Mouse (Mus musculus) liver, adult 2 months (tissue): ENCODE data around the gene Brsk2.

Source experiments
- CTCF ChIP-seq: fragments of 200-500 bp; IDR thresholded peaks from 2 replicates; pipeline ENCODE4 v1.5.1; 2011; ENCODE audit warnings: low read depth, low read length, control low read depth
- POLR2A ChIP-seq: fragments of 200-500 bp; IDR thresholded peaks from 2 replicates; pipeline ENCODE4 v1.6.1; 2011; ENCODE audit warnings: low read length, control low read depth; ENCODE audit not compliant: insufficient read depth; ENCODE audit errors: extremely low read depth

DNA sequence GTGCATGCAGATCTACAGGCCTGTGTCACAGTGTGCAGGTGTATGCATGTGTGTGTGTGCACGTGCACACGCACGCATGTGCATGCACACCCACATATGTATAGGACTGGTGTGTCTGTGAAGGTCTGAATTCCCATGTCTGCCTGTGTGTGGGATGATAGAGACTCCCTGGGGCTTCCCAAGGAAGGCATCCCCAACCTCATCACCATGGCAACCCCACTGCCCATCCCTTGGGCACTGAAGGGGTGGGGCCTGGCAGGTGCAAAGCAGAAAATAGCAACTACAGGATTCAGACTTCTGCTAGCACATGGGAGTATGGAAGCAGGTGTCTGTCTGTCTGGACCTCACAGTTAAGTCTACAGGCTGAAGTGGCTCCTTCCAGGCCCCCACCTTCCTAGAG is 13.0 kb downstream of the Brsk2 start:
- TF ChIP-seq POLR2A (no peak), CTCF (no peak)
